ENCODE assay signal across 1 mouse cellular context in genomic region chr2:180709923-180710272, GRCm38 (mm10).
TF ChIP-seq lines count a peak whose summit lies in the region.

Gene Dido1 (minus strand): TSS chr2:180709999.
Gene Gid8 (plus strand): TSS chr2:180710117.

TF ChIP-seq in MEL, 35 proteins besides CTCF, POLR2A, EP300 and RAD21 (continued from another document):
- TF ChIP-seq MYB (IDR thresholded peaks at IDR 0.05; ENCODE audit: low read depth, low read length) (no peak), USF2 (IDR thresholded peaks at IDR 0.05; ENCODE audit: borderline replicate concordance in 1 of 2, insufficient read depth in 1 of 2, low read depth in 1 of 2, low read length in 2 of 2) (no peak), NRF1 (IDR thresholded peaks at IDR 0.05; ENCODE audit: insufficient read depth, low read depth, low read length, poor library complexity, severe bottlenecking) (peak; percentile 85), MYC (IDR thresholded peaks at IDR 0.05; ENCODE audit: low read depth, low read length) (no peak), NELFE (IDR thresholded peaks at IDR 0.05; ENCODE audit: low read depth, low read length) (peak; percentile 77), ZNF384 (IDR thresholded peaks at IDR 0.05; ENCODE audit: low read depth, low read length) (no peak), HCFC1 (IDR thresholded peaks at IDR 0.05; ENCODE audit: low read depth, low read length) (peak; percentile 96), JUND (IDR thresholded peaks at IDR 0.05; ENCODE audit: low read depth, low read length) (no peak)
TF ChIP-seq in MEL: peak in this region for 13.
